Mouse (Mus musculus) heart, embryonic 11.5 days (tissue): Measurements from ENCODE around the gene Ubp1. TPM values are rescaled to one million over a fixed set of nuclear protein-coding genes. Genes with fewer than 3 reads are reported as not detected.

Experiments used
- ATAC-seq: fragments of 200-750 bp; cut with Nextera tagmentation; replicated peaks from 2 replicates; pipeline ENCODE4 v1.8.0; 2017; ENCODE audit warnings: moderate library complexity; ENCODE audit not compliant: insufficient number of reproducible peaks, low FRiP score, low TSS enrichment
- H3K27ac ChIP-seq: fragments of 300-500 bp; sonication (generic); 2 replicates; pipeline ENCODE4 v1.5.1; 2014; ENCODE audit warnings: mild to moderate bottlenecking, low read depth, low read length
- H3K27me3 ChIP-seq: fragments of 300-500 bp; sonication (generic); 2 replicates; pipeline ENCODE4 v1.6.1; 2014; ENCODE audit warnings: mild to moderate bottlenecking, low read length, mixed read lengths; ENCODE audit not compliant: control insufficient read depth, insufficient read depth
- H3K36me3 ChIP-seq: fragments of 300-500 bp; sonication (generic); 2 replicates; pipeline ENCODE4 v1.6.1; 2014; ENCODE audit warnings: mild to moderate bottlenecking, low read length, moderate library complexity, mixed read lengths; ENCODE audit not compliant: control insufficient read depth, insufficient read depth
- H3K4me1 ChIP-seq: fragments of 300-500 bp; sonication (generic); 2 replicates; pipeline ENCODE4 v1.6.1; 2014; ENCODE audit warnings: low read length; ENCODE audit not compliant: control insufficient read depth, insufficient read depth
- H3K4me2 ChIP-seq: fragments of 300-500 bp; sonication (generic); 2 replicates; pipeline ENCODE4 v1.6.1; 2014; ENCODE audit warnings: mild to moderate bottlenecking, moderate library complexity
- H3K4me3 ChIP-seq: fragments of 300-500 bp; sonication (generic); 2 replicates; pipeline ENCODE4 v1.5.1; 2014; ENCODE audit warnings: low read depth, low read length
- H3K9ac ChIP-seq: fragments of 300-500 bp; sonication (generic); 2 replicates; pipeline ENCODE4 v1.6.1; 2014; ENCODE audit warnings: mild to moderate bottlenecking, low read depth, low read length, moderate library complexity
- H3K9me3 ChIP-seq: fragments of 300-500 bp; sonication (generic); replicated peaks from 2 replicates; pipeline ENCODE4 v1.6.1; 2016; ENCODE audit warnings: low read length; ENCODE audit not compliant: control insufficient read depth
- WGBS: fragments of 180-500 bp; shearing (Covaris S2); extraction: QIAGEN DNeasy Blood & Tissue Kit; methylation state at CpG from one replicate; pipeline ENCODE4 v1.1.7; 2014; ENCODE audit not compliant: insufficient replicate concordance; 5-methylcytosine and 5-hydroxymethylcytosine counted together
- polyA plus RNA-seq: library from polyadenylated mRNA; unstranded; fragments of >200 nt; fragmentation: Nextera tagmentation; extraction: Ambion mirVana; gene quantifications from 2 replicates; pipeline ENCODE4 v1.2.1, GENCODE M21; 2014

Ubp1 gene
- polyA plus RNA-seq, 1 experiment from 2014 or later: 34.1 TPM

DNA sequence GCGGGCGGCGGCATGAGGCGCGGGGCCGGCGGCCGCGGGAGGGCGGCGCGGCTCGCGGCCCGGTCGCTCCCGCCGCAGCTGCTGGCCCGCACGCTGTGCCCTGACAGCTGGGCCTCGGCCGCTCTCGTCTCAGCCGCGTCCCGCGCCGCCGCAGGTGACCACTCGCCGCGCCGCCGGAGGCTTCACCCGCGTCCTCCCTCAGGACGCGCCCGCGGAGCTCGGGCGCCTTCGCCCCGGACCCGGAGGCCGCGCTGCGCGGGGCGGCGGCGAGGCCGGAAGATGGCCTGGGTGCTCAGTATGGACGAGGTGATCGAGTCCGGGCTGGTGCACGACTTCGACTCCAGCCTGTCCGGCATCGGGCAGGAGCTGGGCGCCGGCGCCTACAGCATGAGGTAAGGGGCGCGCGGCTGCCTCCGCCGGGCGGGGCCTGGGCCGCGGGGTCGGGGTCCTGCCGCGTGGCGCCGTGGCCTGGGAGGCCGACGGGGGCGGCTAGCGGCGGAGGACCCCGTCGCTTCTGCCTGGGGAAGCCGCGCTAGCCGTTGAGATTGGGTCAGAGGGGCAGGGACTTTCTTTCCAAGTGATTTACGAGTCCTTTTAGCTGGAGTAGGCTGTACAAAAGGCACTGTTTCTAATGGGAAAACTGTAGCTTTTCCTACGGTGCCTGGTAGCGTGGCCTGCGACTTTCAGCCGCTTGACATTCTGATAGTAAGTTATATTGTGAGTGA, 803 bp downstream of the Ubp1 start:
- Histone ChIP-seq H3K27ac (peak overlapping the region; percentile 90), H3K9ac (peak overlapping the region; percentile 97), H3K4me1 (peaks cover 17% of the 10 kb centered on the region), H3K36me3 (no peaks in the 10 kb centered on the region), H3K4me3 (peak overlapping the region; percentile 98), H3K27me3 (no peaks in the 10 kb centered on the region), H3K9me3 (no peaks in the 10 kb centered on the region), H3K4me2 (peak overlapping the region; percentile 77)
- peak; percentile 39 for ATAC-seq
- under 1% methylated on average over 62 of the region's 91 CpGs for WGBS

DNA sequence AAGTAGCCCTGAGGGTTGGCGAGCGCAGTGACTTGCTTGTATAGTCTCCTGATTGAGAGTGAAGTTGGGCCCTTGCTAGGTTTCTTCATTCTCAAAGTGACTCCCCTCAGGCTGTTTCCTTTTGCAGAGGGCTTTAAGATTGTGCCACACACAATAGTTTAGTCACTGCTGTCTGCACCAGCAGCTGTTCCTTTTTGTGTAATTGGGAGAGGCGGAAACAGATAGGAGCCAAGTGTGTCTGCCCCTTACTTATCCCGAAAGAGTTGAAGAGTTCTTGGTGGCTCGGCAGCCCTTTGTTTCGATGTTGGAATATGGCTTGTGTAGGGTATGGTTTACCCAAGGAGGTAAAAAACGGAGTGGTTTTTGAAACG, 1.4 kb downstream of the Ubp1 start:
- peaks cover 20% of the 10 kb centered on the region for H3K4me1 ChIP-seq
- H3K36me3 ChIP-seq: no peaks in the 10 kb centered on the region
- H3K27ac ChIP-seq: peak overlapping the region; percentile 90
- ATAC-seq: no peak
- no peaks in the 10 kb centered on the region for H3K9me3 ChIP-seq
- peak overlapping the region; percentile 98 for H3K4me3 ChIP-seq
- peak overlapping the region; percentile 97 for H3K9ac ChIP-seq
- peak overlapping the region; percentile 77 for H3K4me2 ChIP-seq
- WGBS: 2% methylated on average over 8 of the region's 8 CpGs
- no peaks in the 10 kb centered on the region for H3K27me3 ChIP-seq

DNA sequence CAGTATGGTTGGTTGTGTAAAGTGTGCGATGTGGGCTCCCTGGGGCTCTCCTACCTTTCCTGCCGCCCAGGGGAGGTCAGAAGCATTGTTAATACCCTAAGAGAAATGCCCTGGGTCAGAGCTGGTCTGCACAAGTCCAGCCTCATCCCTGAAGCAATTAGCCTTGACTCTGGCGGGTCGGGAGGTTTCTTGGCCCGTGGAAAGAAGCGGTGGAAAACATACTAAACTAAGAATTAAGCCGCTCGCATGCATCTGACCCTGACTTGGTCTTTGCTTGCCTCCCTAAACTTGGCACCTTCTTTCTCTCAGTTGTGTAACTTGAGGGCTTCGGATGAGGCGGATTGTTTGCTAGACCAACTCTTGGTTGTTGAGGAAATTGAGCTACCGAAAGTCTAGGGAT, 1.8 kb downstream of the Ubp1 start:
- Histone ChIP-seq H3K36me3 (no peaks in the 10 kb centered on the region), H3K9me3 (no peaks in the 10 kb centered on the region), H3K4me3 (peak overlapping the region; percentile 98), H3K27me3 (no peaks in the 10 kb centered on the region), H3K4me2 (peak overlapping the region; percentile 77), H3K27ac (peak overlapping the region; percentile 90), H3K4me1 (peaks cover 20% of the 10 kb centered on the region), H3K9ac (peak overlapping the region; percentile 97)
- 20% methylated on average over 11 of the region's 11 CpGs for WGBS
- ATAC-seq: no peak

DNA sequence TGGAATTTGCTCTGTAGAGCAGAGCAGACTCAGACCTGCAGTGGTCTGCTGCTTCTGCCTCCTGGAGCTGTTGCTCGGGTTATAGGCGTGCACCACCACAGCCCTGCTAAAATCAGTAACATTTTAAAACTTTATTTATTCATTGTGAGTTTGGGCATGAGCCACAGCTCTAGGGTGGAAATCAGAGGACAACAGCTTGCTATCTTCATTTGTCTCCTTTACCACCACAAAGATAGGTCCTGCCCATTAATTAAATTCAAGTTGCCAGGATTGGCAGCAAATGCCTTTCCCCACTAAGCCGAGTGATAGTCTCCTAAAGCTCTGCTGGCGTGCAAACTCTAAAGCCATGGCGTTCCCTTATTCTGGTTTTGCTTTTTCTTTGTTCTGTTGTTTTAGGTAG, 4.9 kb downstream of the Ubp1 start:
- Histone ChIP-seq H3K4me1 (peaks cover 22% of the 10 kb centered on the region), H3K27ac (no peak overlapping the region), H3K9me3 (no peaks in the 10 kb centered on the region), H3K9ac (no peak overlapping the region), H3K4me3 (no peak overlapping the region), H3K27me3 (no peaks in the 10 kb centered on the region), H3K4me2 (no peak overlapping the region), H3K36me3 (no peaks in the 10 kb centered on the region)
- ATAC-seq: no peak
- WGBS: 72% methylated on average over 5 of the region's 5 CpGs

DNA sequence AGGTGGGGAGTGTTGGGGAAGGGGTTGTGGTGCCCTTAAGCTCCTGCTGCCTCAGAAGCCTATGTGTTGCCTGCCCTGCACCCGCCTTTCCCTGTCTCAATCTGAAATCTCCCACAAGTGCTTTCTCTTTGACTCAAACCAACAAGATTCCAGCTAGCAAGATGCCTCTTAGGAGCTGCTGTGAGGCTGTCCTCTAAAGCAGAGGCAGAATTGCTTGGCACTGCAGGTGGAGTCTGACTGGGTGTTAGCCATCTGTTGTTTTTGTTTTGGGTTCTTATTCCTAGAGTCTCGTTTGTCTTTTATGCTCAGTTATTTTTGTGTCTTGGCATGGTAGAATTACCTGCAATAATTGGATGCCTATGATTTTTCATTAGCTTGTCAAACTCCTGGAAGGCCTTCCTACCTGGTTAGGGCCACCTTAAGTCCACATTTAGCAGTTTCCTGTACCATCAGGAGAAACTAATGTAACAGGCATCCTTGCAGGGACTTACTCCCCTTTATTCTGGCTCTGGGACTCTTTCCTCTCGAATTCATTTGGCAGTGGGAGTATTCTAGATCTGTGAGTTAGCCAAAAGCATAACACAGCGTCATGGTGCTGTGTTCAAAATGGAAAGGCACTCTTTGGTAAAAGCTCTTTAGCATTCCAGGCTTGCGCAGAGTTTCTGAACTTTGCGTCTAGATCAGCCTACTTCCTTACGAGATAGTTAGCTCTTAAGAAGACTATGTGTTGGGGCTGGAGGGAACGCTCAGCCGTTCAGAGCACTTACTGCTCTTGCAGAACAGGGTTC, 8.5 kb downstream of the Ubp1 start:
- Histone ChIP-seq H3K27me3 (no peaks in the 10 kb centered on the region), H3K36me3 (no peaks in the 10 kb centered on the region), H3K4me2 (no peak overlapping the region), H3K4me3 (no peak overlapping the region), H3K9ac (no peak overlapping the region), H3K9me3 (no peaks in the 10 kb centered on the region), H3K27ac (no peak overlapping the region), H3K4me1 (peaks cover 8% of the 10 kb centered on the region)
- 82% methylated on average over 9 of the region's 9 CpGs for whole genome bisulfite sequencing
- ATAC-seq: no peak

DNA sequence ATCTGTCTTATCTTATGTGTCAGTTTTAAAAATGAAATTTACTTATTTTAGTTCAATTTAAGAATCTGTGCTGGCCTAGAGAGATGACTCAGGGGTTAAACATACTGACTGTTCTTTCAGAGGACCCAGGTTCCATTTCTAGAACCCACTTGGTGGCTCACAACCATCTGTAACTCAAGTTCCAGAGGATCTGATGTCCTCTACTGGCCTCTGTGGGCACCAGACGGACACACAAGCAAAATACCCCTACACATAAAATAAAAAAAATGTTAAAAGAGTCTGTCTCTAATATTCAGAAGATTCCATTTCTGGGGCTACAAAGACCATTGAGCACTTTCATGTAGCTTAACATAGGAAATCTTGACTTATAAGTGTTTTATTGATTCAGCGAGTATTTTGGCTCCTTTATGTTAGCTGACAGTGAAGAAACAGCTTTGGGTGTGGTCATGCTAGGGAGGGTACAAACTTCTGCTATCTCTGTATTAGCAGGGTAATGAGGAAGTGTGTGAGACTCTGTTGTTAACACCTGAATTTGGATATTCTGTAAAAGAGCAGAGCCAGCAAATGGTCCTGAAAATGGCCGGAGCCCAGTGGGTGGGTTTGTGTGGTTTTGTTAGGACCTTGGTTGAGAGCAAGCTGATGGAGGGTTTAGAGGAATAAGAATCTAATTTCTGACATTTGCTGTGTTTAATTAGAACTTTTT, 10.5 kb downstream of the Ubp1 start:
- H3K4me2 ChIP-seq: no peak overlapping the region
- peak; percentile 68; the same call in 1 of the 2 replicates for ATAC-seq
- 89% methylated on average over 3 of the region's 3 CpGs for WGBS

DNA sequence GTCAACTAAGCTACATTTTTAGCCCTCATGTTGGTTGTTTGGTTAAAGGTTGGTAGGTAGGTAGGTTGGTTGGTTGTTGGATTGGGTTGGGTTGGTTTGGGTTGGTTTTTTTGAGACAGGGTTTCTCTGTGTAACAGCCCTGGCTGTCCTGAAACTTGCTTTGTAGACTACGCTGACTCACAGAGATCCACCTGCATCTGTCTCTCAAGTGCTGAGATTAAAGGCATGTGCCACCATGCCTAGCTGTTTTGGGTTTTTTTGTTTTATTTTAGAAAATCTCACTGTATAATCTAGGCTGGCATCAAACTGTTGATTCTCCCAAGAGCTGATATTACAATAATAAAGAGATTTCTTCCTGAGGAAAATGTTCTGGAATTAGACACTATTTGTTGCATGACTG, 12.6 kb downstream of the Ubp1 start:
- H3K9me3 ChIP-seq: no peaks in the 10 kb centered on the region
- ATAC-seq: no peak
- H3K27me3 ChIP-seq: no peaks in the 10 kb centered on the region
- no peak overlapping the region for H3K4me3 ChIP-seq
- H3K27ac ChIP-seq: no peak overlapping the region
- no peak overlapping the region for H3K9ac ChIP-seq
- peaks cover 2% of the 10 kb centered on the region; the same call in 1 of the 2 replicates for H3K4me1 ChIP-seq
- H3K36me3 ChIP-seq: peaks cover 11% of the 10 kb centered on the region
- WGBS: 84% methylated on average over 1 of the region's 1 CpGs
- H3K4me2 ChIP-seq: no peak overlapping the region

More for the DNA sequence above, 10.5 kb downstream of the Ubp1 start:
- Histone ChIP-seq H3K4me3 (no peak overlapping the region), H3K9ac (no peak overlapping the region), H3K4me1 (peaks cover 5% of the 10 kb centered on the region; the same call in 1 of the 2 replicates), H3K9me3 (no peaks in the 10 kb centered on the region), H3K36me3 (peaks cover 6% of the 10 kb centered on the region), H3K27me3 (no peaks in the 10 kb centered on the region), H3K27ac (0 out of 2 replicates have a peak overlapping the region, but pooled peaks have one; percentile 22)

DNA sequence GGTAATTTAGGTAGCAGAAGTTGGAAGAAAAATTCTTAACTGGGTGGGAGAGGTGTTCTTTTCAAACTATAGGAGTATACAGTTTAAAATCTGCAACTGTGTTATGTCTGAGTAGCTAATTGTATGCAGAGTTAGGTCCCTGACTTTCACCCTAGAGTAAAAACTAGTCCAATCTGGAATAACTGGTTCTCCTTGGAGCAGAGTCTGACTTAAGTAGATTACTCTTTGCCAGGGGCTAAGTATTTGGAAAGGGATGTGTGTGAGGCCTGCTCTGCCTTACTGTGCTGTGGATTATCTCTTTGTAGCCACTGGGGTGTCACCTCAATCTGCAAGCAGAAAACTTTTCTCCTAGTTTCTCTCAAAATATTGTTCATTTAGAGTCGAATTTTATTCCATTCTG, 16.5 kb downstream of the Ubp1 start:
- no peaks in the 10 kb centered on the region for H3K27me3 ChIP-seq
- H3K9me3 ChIP-seq: no peaks in the 10 kb centered on the region
- no peaks in the 10 kb centered on the region for H3K4me1 ChIP-seq
- ATAC-seq: no peak
- no peak overlapping the region for H3K4me2 ChIP-seq
- H3K36me3 ChIP-seq: peaks cover 13% of the 10 kb centered on the region
- H3K9ac ChIP-seq: no peak overlapping the region
- WGBS: 83% methylated on average over 1 of the region's 1 CpGs
- no peak overlapping the region for H3K4me3 ChIP-seq
- H3K27ac ChIP-seq: no peak overlapping the region
